Comparison of ENCODE assay signal across 8 mouse cellular contexts in genomic region chr2:181496831-181497547, GRCm38 (mm10). TPM values are rescaled to one million over a fixed set of nuclear protein-coding genes. Genes with fewer than 3 reads are reported as not detected.
DNase-seq lines count a peak whose midpoint lies in the region; ATAC-seq lines count a peak whose summit lies in the region.

Gene Tpd52l2, plus strand, starts transcription at chr2:181497142.

- H3K4me2 ChIP-seq in heart, embryonic 13.5 days: peak within 1 kb of the TSS; percentile 79
- peak within 1 kb of the TSS; percentile 81 for H3K4me2 ChIP-seq in liver, embryonic 12.5 days
- H3K4me2 ChIP-seq in stomach, embryonic 15.5 days: peak within 1 kb of the TSS; percentile 87

- peak within 1 kb of the TSS; percentile 71 for H3K4me3 ChIP-seq in brown adipose tissue, adult 24 weeks (ENCODE audit: insufficient read depth, low read depth, low read length)
- H3K4me3 ChIP-seq in heart, embryonic 13.5 days: peak within 1 kb of the TSS; percentile 88
- peak within 1 kb of the TSS; percentile 80 for H3K4me3 ChIP-seq in liver, embryonic 12.5 days
- H3K4me3 ChIP-seq in stomach, embryonic 15.5 days (replicated peaks): peak within 1 kb of the TSS; percentile 96

- under 1% methylated on average over 46 of the region's 46 CpGs for WGBS in heart, embryonic 13.5 days
- under 1% methylated on average over 46 of the region's 46 CpGs for WGBS in liver, embryonic 12.5 days (ENCODE audit: insufficient replicate concordance)
- under 1% methylated on average over 46 of the region's 46 CpGs for WGBS in stomach, embryonic 15.5 days

- no peaks in the 10 kb centered on the region for H3K9me3 ChIP-seq in heart, embryonic 13.5 days
- H3K9me3 ChIP-seq in liver, embryonic 12.5 days (replicated peaks): no peaks in the 10 kb centered on the region
- H3K9me3 ChIP-seq in stomach, embryonic 15.5 days: no peaks in the 10 kb centered on the region

- peak within 1 kb of the TSS; percentile 76 for H3K27ac ChIP-seq in brown adipose tissue, adult 24 weeks (replicated peaks; ENCODE audit: low read depth, low read length)
- peak within 1 kb of the TSS; percentile 95 for H3K27ac ChIP-seq in heart, embryonic 13.5 days (replicated peaks)
- H3K27ac ChIP-seq in liver, embryonic 12.5 days: peak within 1 kb of the TSS; percentile 99
- peak within 1 kb of the TSS; percentile 98 for H3K27ac ChIP-seq in stomach, embryonic 15.5 days

- H3K4me1 ChIP-seq in brown adipose tissue, adult 24 weeks (ENCODE audit: control insufficient read depth, insufficient read depth, insufficient read length, low read length): no peaks in the 10 kb centered on the region
- H3K4me1 ChIP-seq in heart, embryonic 13.5 days: peaks cover 19% of the 10 kb centered on the region
- peaks cover 35% of the 10 kb centered on the region for H3K4me1 ChIP-seq in liver, embryonic 12.5 days
- H3K4me1 ChIP-seq in stomach, embryonic 15.5 days: peaks cover 8% of the 10 kb centered on the region

- peak; percentile 91 for ATAC-seq in heart, embryonic 13.5 days (ENCODE audit: extremely low read depth, insufficient number of reproducible peaks, low FRiP score, low TSS enrichment)
- peak; percentile 92 for ATAC-seq in liver, embryonic 12.5 days
- peak; percentile 96 for ATAC-seq in stomach, embryonic 15.5 days (ENCODE audit: insufficient read depth, low FRiP score, low read depth)

- 0 out of 2 replicates have a peak, but pooled peaks cover 5% of the 10 kb centered on the region for H3K27me3 ChIP-seq in heart, embryonic 13.5 days (replicated peaks)
- H3K27me3 ChIP-seq in liver, embryonic 12.5 days (replicated peaks): no peaks in the 10 kb centered on the region
- H3K27me3 ChIP-seq in stomach, embryonic 15.5 days (replicated peaks): no peaks in the 10 kb centered on the region

- DNase-seq in CD4-positive, CD25-positive, alpha-beta regulatory T cell, adult 2 months (ENCODE audit: low read depth, low spot score): peak; percentile 98
- DNase-seq in fat pad, adult 2 months (ENCODE audit: extremely low read depth, low read depth, low spot score): peak; percentile 86
- DNase-seq in kidney, postnatal 10 days: peak; percentile 97
- DNase-seq in natural killer cell, adult 2 months (ENCODE audit: low spot score in 2 of 2): peak; percentile 89 to 91

- peak within 1 kb of the TSS; percentile 93 for H3K9ac ChIP-seq in heart, embryonic 13.5 days
- peak within 1 kb of the TSS; percentile 88 for H3K9ac ChIP-seq in liver, embryonic 12.5 days
- H3K9ac ChIP-seq in stomach, embryonic 15.5 days: peak within 1 kb of the TSS; percentile 98

- peaks cover 29% of the 10 kb centered on the region for H3K36me3 ChIP-seq in heart, embryonic 13.5 days
- peaks cover 29% of the 10 kb centered on the region for H3K36me3 ChIP-seq in liver, embryonic 12.5 days
- H3K36me3 ChIP-seq in stomach, embryonic 15.5 days: peaks cover 13% of the 10 kb centered on the region

RNA-seq across cellular contexts. Expression of gene Tpd52l2, which starts in this region (rescaled TPM):
- 88.5 and 109 TPM in 2 replicates for polyA plus RNA-seq in brown adipose tissue, adult 24 weeks (2012; ENCODE audit: insufficient read depth, insufficient read length, missing spikeins)
- polyA plus RNA-seq in heart, embryonic 13.5 days (2015; fragmentation: Nextera tagmentation; extraction: Ambion mirVana): 109 and 118 TPM in 2 replicates
- polyA plus RNA-seq in liver, embryonic 12.5 days (2016; fragmentation: Nextera tagmentation; extraction: Ambion mirVana): 93.4 and 95.8 TPM in 2 replicates
- polyA plus RNA-seq in stomach, embryonic 15.5 days (2015; fragmentation: Nextera tagmentation; extraction: Ambion mirVana): 136 and 140 TPM in 2 replicates

Comparison
In these comparisons a context has a peak if more than half of its experiments do, and no peak if none do; other contexts are left out.
1. Peak in every context shown above with its lines: DNase-seq, ATAC-seq, H3K4me3 ChIP-seq and H3K27ac ChIP-seq.